Mouse (Mus musculus) heart, postnatal 0 days (tissue): ENCODE data around the gene Scamp5.

ENCODE experiments used
- CTCF ChIP-seq: IDR thresholded peaks from 2 replicates; pipeline ENCODE4 v1.5.1; 2016; ENCODE audit warnings: antibody characterized with exemption, control low read depth, low read depth
- EP300 ChIP-seq: IDR thresholded peaks from 2 replicates; pipeline ENCODE4 v1.6.1; 2016; ENCODE audit warnings: antibody characterized with exemption, low read depth

GRCm38 (mm10) chr9:57424066-57424465, 43.8 kb downstream of the Scamp5 start:
- TF ChIP-seq CTCF (no peak), EP300 (no peak)
